Mouse (Mus musculus) left cerebral cortex, adult 6 months (tissue): Measurements from ENCODE around the gene Gm14305. TPM values are rescaled to one million over a fixed set of nuclear protein-coding genes. Genes with fewer than 3 reads are reported as not detected.

ENCODE experiments used
- long read RNA-seq, 2 experiments: library from polyadenylated mRNA; unstranded; transcript quantifications; one replicate each; pipeline ENCODE4 v2.0.0; 2019 to 2020
- polyA plus RNA-seq: library from polyadenylated mRNA; unstranded; fragments of <200 nt; fragmentation: Nextera tagmentation; gene quantifications from 2 replicates; pipeline ENCODE4 v1.2.3, GENCODE M21; 2021

The Gm14305 gene
- polyA plus RNA-seq, result 48.0 and 62.3 TPM in 2 replicates
- long read RNA-seq, experiment 1, transcript Gm14305-201 (4 exons, 1,167 nt), result major isoform, 228 of 256 reads
- long read RNA-seq, experiment 1, transcript Gm14305-202 (5 exons, 1,646 nt), result minor isoform, 13 of 256 reads
- long read RNA-seq, experiment 1, partial matches to known transcripts, result 0 of 256 reads
- long read RNA-seq, experiment 1, other reads (novel, unspliced or antisense), result 15 of 256 reads
- long read RNA-seq, experiment 2, transcript Gm14305-201 (4 exons, 1,167 nt), result major isoform, 50 of 68 reads
- long read RNA-seq, experiment 2, partial matches to known transcripts, result 1 of 68 reads
- long read RNA-seq, experiment 2, other reads (novel, unspliced or antisense), result 14 of 68 reads

DNA sequence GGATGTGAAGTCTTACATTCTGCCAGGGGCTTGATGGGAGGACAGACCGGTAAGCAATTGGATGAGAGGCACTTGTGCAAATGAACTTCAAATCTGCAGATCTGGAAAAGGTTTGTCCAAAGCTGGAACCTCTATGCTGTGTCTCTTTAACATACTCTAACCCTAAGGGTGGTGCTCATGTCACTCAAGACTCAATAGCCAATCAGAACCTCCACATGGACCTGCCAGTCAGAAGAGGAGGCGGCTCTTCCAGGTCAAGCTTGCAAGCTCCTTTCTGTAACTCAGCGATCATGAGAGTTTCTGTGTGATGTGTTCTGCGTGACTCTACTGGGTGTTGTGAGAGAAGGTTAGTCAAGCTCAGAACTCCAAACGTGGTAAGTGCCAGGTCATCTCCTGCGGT lies at the start of gene Gm14305:
Gene Gm14305, plus strand, starts transcription at position 278 of the 400 bp plus-strand sequence.

DNA sequence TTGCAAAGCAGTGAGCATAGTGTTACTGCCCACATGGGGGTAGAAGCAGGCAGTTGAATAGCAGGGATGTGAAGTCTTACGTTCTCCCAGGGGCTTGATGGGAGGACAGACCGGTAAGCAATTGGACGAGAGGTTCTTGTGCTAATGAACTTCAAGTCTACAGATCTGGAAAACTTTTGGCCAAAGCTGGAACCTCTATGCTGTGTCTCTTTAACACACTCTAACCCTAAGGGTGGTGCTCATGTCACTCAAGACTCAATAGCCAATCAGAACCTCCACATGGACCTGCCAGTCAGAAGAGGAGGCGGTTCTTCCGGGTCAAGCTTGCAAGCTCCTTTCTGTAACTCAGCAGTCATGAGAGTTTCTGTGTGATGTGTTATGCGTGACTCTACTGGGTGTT lies 37.9 kb upstream of the Gm14305 start, which contains the start of gene Zfp973:
Gene Zfp973, plus strand, starts transcription at position 301 of the 400 bp plus-strand sequence.

Other genes with a start within 250 kb of the Gm14305 start
- gene Gm14434, start 221.5 kb upstream of the Gm14305 start, polyA plus RNA-seq, result 25.4 and 43.6 TPM in 2 replicates
- not detected in 2 replicates for gene Zfp967, start 187.3 kb upstream of the Gm14305 start, polyA plus RNA-seq
- 39.2 and 46.9 TPM in 2 replicates for gene Gm14308, start 72.0 kb upstream of the Gm14305 start, polyA plus RNA-seq
- 10.0 and 11.8 TPM in 2 replicates for gene Zfp973, start 37.8 kb upstream of the Gm14305 start, polyA plus RNA-seq
- 56.3 and 70.8 TPM in 2 replicates for gene Gm14295, start 90.3 kb downstream of the Gm14305 start, polyA plus RNA-seq
- gene Gm14408, start 122.8 kb downstream of the Gm14305 start, polyA plus RNA-seq, result not detected in 2 replicates
- 16.3 and 18.6 TPM in 2 replicates for gene Gm14296, start 219.5 kb downstream of the Gm14305 start, polyA plus RNA-seq